Mouse (Mus musculus): ENCODE measurements around the gene Tab1. TPM values are rescaled to one million over a fixed set of nuclear protein-coding genes. Genes with fewer than 3 reads are reported as not detected.
"Not testable (repeated sequence)": the region's sequence is repeated elsewhere in the genome, so short reads cannot be mapped to it uniquely, and the experiment has no call there.

Gene Tab1
- polyA plus RNA-seq, 2 experiments from 2014 or later = 10.7 to 14.5 TPM

DNA sequence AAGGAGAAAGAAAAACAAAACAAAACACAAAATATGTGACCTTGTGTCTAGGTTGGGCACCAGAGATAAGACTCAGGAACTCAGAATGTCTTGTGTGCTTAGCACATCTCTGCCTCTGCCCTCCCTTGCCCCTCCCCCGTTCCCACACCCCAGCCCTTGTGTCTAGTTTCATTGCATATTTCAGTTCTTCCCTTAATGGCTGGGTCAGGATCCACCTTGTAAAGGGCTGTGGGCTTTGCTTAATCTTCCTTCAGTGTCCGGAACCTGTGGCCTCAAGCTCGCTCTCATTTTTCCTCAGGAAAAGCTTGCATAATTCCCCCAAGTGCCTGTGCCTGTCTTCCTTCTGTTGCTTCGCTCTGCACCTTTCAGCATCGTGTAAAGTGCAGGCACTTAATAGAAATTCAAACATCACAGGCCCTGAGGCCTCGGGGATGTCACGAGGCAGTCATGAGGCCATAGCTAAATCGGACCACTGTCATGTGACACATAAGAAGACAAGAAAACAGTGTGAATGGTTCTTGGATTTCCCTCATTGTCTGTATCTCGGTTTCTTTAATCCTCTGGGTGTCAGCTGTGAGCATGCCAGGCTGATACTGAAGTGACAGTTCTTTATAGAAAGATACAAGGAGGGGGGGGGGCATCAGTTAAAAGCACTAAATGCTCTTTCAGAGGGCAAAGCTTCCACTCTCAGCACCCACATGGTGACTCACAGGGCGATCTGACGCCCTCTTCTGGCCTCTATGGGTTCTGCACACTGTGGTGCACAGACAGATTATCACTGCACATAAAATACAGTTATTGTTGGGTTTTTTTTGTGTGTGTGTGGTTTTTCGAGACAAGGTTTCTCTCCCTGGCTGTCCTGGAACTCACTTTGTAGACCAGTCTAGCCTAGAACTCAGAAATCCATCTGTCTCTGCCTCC is 27.2 kb upstream of the Tab1 start:
- ATAC-seq = no peak

- ATAC-seq = no peak
Observed at GRCm38 (mm10) chr15:80107143-80107542, 25.8 kb upstream of the Tab1 start.

- no peak for ATAC-seq
Observed at GRCm38 (mm10) chr15:80107575-80107974, 25.4 kb upstream of the Tab1 start.

DNA sequence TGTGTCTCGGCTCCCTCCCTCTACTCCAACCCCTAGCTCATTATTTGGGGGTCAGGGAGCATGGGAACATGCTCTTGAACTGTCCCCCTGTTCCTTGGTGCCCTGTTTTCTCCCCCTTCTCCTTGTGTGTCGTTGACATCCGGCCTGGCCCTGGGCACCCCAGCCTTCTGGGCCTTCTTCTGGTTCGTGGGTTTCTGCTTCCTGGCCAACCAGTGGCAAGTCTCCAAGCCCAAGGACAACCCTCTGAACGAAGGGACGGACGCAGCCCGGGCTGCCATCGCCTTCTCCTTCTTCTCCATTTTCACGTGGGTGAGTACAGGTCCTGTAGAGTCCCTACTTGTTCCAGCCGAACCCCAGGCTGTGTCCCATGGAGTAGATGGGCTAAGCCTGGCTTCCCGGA is 21.5 kb upstream of the Tab1 start:
- ATAC-seq = no peak

- ATAC-seq = no peak
Observed at GRCm38 (mm10) chr15:80112499-80112898, 20.4 kb upstream of the Tab1 start.

DNA sequence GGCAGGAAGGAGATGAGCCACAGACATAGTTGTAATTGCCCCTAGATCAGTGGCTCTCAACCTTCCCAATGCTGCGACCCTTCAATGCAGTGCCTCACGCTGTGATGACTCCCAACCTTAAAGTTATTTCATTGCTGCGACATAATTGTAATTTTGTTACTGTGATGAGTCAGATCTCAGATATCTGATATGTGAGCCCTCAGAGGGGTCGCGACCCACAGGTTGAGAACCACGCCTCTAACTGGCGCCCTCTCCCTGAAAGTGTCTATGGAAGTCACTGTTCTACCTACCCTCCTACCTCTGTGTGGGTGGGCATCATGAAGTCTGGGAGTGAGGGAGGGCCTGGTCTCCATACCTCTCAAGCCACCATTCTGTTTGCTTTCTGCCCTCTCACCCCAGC is 18.5 kb upstream of the Tab1 start:
- ATAC-seq = no peak

- no peak for ATAC-seq
Observed at GRCm38 (mm10) chr15:80115256-80115655, 17.7 kb upstream of the Tab1 start.

DNA sequence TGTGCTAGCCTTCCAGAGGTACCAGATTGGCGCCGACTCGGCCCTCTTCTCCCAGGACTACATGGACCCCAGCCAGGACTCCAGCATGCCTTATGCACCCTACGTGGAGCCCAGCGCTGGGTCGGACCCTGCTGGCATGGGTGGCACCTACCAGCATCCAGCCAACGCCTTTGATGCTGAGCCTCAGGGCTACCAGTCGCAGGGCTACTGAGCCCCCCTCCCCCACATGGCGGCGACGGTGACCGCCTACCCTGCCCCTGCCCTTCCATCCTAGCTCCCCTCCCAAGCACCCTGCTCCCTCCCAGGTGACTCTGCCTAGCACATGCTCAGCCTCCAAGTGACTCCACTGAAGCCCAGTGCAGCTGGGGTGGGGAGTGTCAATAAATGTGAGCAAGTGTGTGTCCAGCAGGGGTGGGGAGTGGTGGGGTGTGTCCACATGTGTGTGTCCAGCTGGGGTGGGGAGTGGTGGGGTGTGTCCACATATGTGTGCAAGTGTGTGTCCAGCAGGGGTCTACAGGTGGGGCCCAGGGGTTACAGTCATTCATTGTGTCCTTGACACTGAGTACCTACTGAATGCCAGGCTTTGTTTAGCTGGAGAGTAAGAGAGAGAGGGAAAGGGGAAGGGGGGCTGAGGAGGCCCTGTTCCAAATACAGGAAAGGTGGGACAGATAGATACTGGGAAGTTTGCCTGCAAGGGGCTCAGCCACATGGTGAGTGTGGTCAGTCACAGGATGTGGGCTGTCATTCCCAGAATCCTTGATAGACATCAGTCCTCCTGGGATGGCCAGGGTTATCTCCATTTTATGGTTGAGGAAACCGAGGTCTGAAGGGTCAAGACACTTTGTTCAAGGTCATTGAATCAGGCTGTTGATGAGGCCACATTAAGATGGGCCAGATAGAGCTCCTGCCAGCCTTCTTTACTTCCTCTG is 16.8 kb upstream of the Tab1 start:
- ATAC-seq = no peak

GRCm38 (mm10) chr15:80117154-80117553 is 15.8 kb upstream of the Tab1 start:
- ATAC-seq = no peak

DNA sequence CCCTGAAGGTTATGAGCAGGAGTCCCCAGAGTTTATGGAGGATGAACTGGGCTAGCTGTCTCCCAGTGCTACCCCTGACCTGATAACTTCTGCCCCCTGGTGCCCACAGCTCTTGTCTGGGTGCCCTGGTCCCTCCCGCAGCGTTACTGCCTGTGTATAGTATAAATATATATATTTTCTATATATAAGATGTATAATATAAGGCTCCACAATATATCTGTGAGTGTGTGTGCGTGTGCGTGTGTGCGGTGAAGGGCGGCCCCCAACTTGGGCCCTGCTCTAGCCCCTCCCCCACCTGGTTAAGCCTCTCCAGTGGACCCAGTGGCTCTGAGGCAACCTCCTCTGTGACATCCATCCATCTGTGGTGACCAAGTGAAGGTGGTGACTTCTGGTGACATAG is 13.9 kb upstream of the Tab1 start:
- ATAC-seq = no peak

DNA sequence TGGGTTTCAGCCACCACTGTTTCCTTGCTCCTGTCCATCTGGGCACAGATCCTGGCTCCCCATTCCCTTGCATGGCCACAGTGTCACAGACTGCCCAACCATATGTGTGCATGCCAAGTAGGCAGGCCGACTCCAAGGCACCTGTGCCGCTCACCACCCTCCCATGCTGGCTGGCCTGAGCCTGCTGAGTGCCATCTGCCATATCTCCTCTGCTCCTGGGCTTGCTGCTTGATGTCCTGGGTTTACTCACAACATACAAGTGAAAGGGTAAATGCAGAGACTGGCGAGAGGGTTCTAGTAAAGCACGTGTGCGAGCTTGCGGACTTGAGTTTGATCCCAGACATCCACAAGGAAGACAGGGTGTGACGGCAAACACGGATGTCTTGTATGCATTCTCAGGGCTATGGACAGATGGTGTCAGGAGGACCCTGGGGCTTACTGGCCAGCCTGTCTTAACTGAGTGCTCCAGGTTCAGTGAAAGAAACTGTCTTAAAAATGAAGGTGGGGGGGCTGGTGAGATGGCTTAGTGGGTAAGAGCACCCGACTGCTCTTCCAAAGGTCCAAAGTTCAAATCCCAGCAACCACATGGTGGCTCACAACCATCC is 11.1 kb upstream of the Tab1 start:
- ATAC-seq = no peak

DNA sequence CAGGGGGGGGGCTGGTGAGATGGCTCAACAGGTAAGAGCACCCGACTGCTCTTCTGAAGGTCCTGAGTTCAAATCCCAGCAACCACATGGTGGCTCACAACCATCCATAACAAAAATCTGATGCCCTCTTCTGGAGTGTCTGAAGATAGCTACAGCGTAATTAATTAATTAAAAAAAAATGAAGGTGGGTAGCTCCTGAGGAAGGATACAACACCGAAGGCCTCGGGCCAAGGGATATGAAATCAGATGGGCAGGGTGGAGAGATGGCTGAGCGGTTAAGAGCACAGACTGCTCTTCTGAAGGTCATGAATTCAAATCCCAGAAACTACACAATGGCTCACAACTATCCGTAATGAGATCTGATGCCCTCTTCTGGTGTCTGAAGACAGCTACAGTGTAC is 10.5 kb upstream of the Tab1 start:
- ATAC-seq = not testable (repeated sequence)

GRCm38 (mm10) chr15:80124651-80125050 is 8.3 kb upstream of the Tab1 start:
- no peak for ATAC-seq

GRCm38 (mm10) chr15:80127191-80127590 is 5.7 kb upstream of the Tab1 start:
- no peak for ATAC-seq

GRCm38 (mm10) chr15:80129982-80130381 is 2.9 kb upstream of the Tab1 start:
- ATAC-seq = no peak

DNA sequence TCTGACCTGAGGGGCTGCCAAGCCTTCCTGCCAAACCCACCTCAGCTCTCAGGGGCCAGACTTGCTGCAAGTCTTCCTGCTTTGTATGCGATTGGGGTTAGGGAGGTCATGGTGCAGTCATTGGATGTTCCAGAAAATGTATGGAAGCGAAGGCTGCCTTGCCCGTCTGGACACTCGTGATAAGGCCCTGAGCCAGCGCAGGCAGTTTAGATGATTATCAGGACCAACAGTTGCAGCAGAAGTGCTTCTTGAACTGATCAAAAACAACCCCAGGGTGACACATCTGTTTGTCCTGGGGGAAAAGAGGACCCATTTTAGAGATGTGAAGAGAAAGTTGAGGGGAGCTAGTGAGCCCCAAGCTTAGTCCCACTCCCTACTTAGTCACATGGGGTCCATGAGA is 2.2 kb upstream of the Tab1 start:
- no peak for ATAC-seq

- no peak for ATAC-seq
Observed at GRCm38 (mm10) chr15:80131421-80131820, 1.5 kb upstream of the Tab1 start.

DNA sequence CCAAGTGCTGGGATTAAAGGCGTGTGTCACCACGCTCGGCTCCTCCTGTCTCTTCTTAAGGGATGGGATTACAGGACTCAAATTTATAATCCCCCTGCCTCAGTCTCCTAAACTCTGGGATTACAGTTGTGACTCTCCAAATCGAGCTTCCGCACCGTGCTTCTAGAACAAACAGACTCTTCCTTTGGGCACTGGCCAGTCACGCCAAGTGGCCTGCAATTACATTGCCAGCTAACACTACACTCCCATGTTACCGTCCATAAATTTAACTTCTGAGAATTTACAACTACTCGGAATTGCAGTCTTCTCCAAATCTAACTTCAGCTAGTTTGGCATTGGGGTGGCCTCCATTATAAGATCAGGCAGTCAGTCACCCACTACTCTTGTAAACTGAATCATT is 475 bp upstream of the Tab1 start:
- no peak for ATAC-seq

DNA sequence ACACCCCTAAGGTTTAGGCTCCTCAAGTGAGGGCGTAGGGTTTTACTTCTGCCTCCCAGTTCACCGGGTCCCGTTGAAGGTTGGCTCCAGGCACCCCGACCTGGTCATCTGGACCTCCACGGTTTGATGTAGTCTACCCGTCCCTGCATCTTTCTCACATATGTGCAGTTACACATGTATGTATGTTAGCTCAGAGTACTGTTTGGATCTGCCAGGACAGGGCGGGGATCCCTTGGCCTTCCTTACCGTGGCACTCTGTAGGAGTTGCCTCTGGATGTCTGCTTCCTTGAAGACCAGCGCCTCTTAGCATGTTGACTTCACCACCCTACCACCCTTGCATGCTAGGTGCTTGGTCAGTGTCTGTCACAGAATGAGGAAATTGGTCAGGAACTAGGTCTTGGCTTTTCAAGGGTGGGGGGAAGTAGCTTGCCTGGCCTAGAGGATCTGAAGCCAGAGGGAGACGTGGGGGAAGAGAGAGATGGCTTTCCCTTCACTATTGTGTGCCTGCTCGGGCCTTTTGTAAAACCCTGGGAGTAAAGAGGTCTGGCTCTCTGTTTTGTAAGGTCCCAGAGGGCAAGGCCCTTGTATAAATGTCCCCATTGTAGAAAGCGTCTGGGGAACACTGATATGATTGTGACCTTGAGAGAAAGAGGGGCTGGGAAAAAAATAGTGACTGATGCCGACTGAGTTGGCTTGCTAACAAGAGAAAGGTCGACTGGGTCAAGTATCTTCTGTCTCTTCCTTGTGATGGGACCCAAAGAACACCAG is 939 bp downstream of the Tab1 start:
- peak; percentile 7 for ATAC-seq

- no peak for ATAC-seq
Observed at GRCm38 (mm10) chr15:80134450-80134847, 1.5 kb downstream of the Tab1 start.

- no peak for ATAC-seq
Observed at GRCm38 (mm10) chr15:80135499-80135898, 2.6 kb downstream of the Tab1 start.

GRCm38 (mm10) chr15:80136645-80137044 is 3.7 kb downstream of the Tab1 start:
- no peak for ATAC-seq

Measured in activated CD4-positive, CD25-positive, alpha-beta regulatory T cell, adult 4 months (primary cell).